Mouse (Mus musculus) brain, embryonic 14.5 days (tissue): ENCODE data around the gene Dab1.

Experiments
- CTCF ChIP-seq: fragments of 200-500 bp; IDR thresholded peaks from 2 replicates; pipeline ENCODE4 v1.5.1; 2012; ENCODE audit warnings: inconsistent platforms, mild to moderate bottlenecking, moderate library complexity, borderline replicate concordance; ENCODE audit not compliant: insufficient read depth, insufficient read length; ENCODE audit errors: extremely low read depth
- POLR2A ChIP-seq: fragments of 200-500 bp; IDR thresholded peaks from 2 replicates; pipeline ENCODE4 v1.6.1; 2012; ENCODE audit warnings: mild to moderate bottlenecking, inconsistent platforms, borderline replicate concordance; ENCODE audit not compliant: poor library complexity, insufficient read depth, insufficient read length, severe bottlenecking; ENCODE audit errors: extremely low read depth

DNA sequence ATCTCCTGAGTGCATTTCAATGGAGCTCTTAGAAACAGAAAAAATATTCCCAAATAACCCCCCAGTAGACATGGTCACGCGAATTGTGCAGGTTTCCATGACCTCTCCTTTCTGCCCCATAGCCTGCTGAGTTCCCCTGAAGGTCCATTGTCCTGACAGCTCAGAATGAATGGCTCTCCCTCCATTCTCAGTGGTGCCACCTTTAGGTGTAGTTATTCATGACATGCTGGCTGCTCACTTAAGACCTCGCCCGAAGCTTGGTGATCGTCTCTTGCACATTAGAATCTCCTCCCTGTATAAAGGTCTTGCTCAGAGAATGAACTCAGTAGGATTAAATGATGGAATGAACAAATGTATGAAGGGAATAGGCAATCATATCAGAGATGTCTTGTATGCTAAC is 776.9 kb downstream of the Dab1 start:
- TF ChIP-seq POLR2A (no peak), CTCF (no peak)
